Mouse (Mus musculus) neutrophil, adult 65 days (primary cell): Measurements from ENCODE around the gene H2afb3. TPM values are rescaled to one million over a fixed set of nuclear protein-coding genes. Genes with fewer than 3 reads are reported as not detected.

Experiments used
- total RNA-seq: library from RNA; stranded (reverse); gene quantifications from 2 replicates; pipeline ENCODE4 v1.2.4, GENCODE M21; 2023

Gene H2afb3
- not detected in 2 replicates for total RNA-seq

GRCm38 (mm10) chrX:120312995-120313394 lies at the start of gene H2afb3:
Gene H2afb3 (minus strand): TSS chrX:120313095.

GRCm38 (mm10) chrX:120290011-120290899 lies 22.6 kb downstream of the H2afb3 start, which contains the start of gene Pcdh11x:
Gene Pcdh11x (plus strand): TSS chrX:120290259.

Other genes with a start within 250 kb of the H2afb3 start
- gene Pcdh11x, start 22.8 kb downstream of the H2afb3 start, total RNA-seq = not detected in 2 replicates